Mouse (Mus musculus): Measurements from ENCODE around the gene Psmd12. TPM values are rescaled to one million over a fixed set of nuclear protein-coding genes. Genes with fewer than 3 reads are reported as not detected.

The Psmd12 gene
- total and polyA plus RNA-seq, 3 experiments, result 139 to 437 (median 149) TPM

DNA sequence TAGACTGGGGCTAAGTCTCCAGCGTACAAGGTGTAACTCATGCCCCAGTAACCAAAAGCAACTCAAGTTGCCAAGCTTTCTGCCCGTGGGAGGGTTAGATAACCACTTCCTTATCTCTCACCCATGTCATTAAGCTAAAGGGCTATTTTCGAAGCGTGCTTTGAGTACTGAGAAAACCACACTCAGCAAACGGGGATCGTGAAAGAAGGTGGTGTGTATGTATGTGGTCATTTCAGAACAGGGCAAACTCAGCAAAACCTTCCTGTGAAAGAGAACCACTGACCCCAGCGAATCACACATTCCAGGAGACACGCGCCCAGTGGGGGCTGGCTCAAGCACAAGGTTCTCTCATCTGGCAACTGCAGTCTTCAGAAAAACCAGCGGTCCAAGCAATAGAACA is 28.2 kb upstream of the Psmd12 start:
- H3K9me3 ChIP-seq (replicated peaks; ENCODE audit: insufficient read depth, low read length), result no peaks in the 10 kb centered on the region
- DNase-seq (ENCODE audit: low read depth, low spot score), result peak; percentile 91
- peak overlapping the region; percentile 57 for H3K9ac ChIP-seq (ENCODE audit: control insufficient read depth, low read depth, low read length, poor library complexity, severe bottlenecking)
- H3K4me1 ChIP-seq (ENCODE audit: control insufficient read depth in 1 of 2, insufficient read depth in 2 of 2, low read length in 2 of 2), result peaks cover 41 to 45% of the 10 kb centered on the region in 2 experiments
- H3K27me3 ChIP-seq (ENCODE audit: control insufficient read depth in 1 of 2, insufficient read depth in 2 of 2, low read length in 2 of 2), result no peaks in the 10 kb centered on the region
- peak overlapping the region; percentile 98 for H3K27ac ChIP-seq (ENCODE audit: control insufficient read depth, low read depth, low read length)
- H3K36me3 ChIP-seq (ENCODE audit: control insufficient read depth in 1 of 2, insufficient read depth in 2 of 2, low read length in 2 of 2), result peaks cover 0 to 41% of the 10 kb centered on the region in 2 experiments; a peak in 3 of 4 replicates
- peaks cover 56% of the 10 kb centered on the region for H3K79me2 ChIP-seq (ENCODE audit: control insufficient read depth, insufficient read depth, low read length, poor library complexity)
- peak overlapping the region; percentile 23 to 33 for H3K4me3 ChIP-seq (ENCODE audit: control insufficient read depth in 1 of 2, insufficient read depth in 1 of 2, low read depth in 2 of 2, low read length in 2 of 2)
- TF ChIP-seq CHD2 (IDR thresholded peaks at IDR 0.05; ENCODE audit: low read length) (no peak), MAX (IDR thresholded peaks at IDR 0.05; ENCODE audit: low read length) (peak; percentile 84), NELFE (IDR thresholded peaks at IDR 0.05; ENCODE audit: low read depth, low read length) (no peak), MEF2A (IDR thresholded peaks at IDR 0.05; ENCODE audit: extremely low read depth, insufficient replicate concordance, low read depth, low read length, poor library complexity, severe bottlenecking) (peak; percentile 90; the same call in 1 of the 2 replicates), ELF1 (IDR thresholded peaks at IDR 0.05; ENCODE audit: low read depth, low read length) (no peak), POLR2AphosphoS2 (IDR thresholded peaks at IDR 0.05; ENCODE audit: low read length) (no peak), SIN3A (IDR thresholded peaks at IDR 0.05; ENCODE audit: low read length) (peak; percentile 96), KAT2A (conservative IDR thresholded peaks at IDR 0.05; ENCODE audit: low read depth, low read length) (no peak), ZNF384 (IDR thresholded peaks at IDR 0.05; ENCODE audit: low read depth, low read length) (no peak), TBP (IDR thresholded peaks at IDR 0.05; ENCODE audit: low read depth, low read length) (peak; percentile 65; the same call in 1 of the 2 replicates), ZMIZ1 (IDR thresholded peaks at IDR 0.05; ENCODE audit: low read depth, low read length) (no peak), MAZ (IDR thresholded peaks at IDR 0.05; ENCODE audit: low read depth, low read length) (peak; percentile 67; the same call in 1 of the 2 replicates), POLR2AphosphoS5 (IDR thresholded peaks at IDR 0.05; ENCODE audit: borderline replicate concordance, low read depth, low read length) (no peak), TAL1 (IDR thresholded peaks at IDR 0.05; ENCODE audit: low read length) (peak; percentile 72), SMC3 (IDR thresholded peaks at IDR 0.05; ENCODE audit: low read depth, low read length) (no peak), HCFC1 (IDR thresholded peaks at IDR 0.05; ENCODE audit: low read depth, low read length) (peak; percentile 56; the same call in 1 of the 2 replicates), EP300 (IDR thresholded peaks at IDR 0.05; ENCODE audit: low read depth in 1 of 2, low read length in 2 of 2) (peak; percentile 91 to 95), RAD21 (IDR thresholded peaks at IDR 0.05; ENCODE audit: low read depth, low read length) (no peak), USF1 (IDR thresholded peaks at IDR 0.05; ENCODE audit: low read depth, low read length) (no peak), USF2 (IDR thresholded peaks at IDR 0.05; ENCODE audit: borderline replicate concordance in 1 of 2, insufficient read depth in 1 of 2, low read depth in 1 of 2, low read length in 2 of 2) (no peak), MXI1 (IDR thresholded peaks at IDR 0.05; ENCODE audit: low read depth, low read length) (peak; percentile 95), MYB (IDR thresholded peaks at IDR 0.05; ENCODE audit: low read depth, low read length) (peak; percentile 25), ZKSCAN1 (IDR thresholded peaks at IDR 0.05; ENCODE audit: low read depth, low read length) (no peak), GATA1 (IDR thresholded peaks at IDR 0.05; ENCODE audit: low read depth, low read length) (peak; percentile 99), CTCF (IDR thresholded peaks at IDR 0.05 in 2 of 3, conservative IDR thresholded peaks at IDR 0.05 in 1 of 3; ENCODE audit: control insufficient read depth in 1 of 3, insufficient read depth in 1 of 3, low read depth in 2 of 3, low read length in 3 of 3, poor library complexity in 1 of 3, severe bottlenecking in 1 of 3) (no peak), MAFK (IDR thresholded peaks at IDR 0.05; ENCODE audit: borderline replicate concordance, low read depth, low read length) (peak; percentile 84), RCOR1 (IDR thresholded peaks at IDR 0.05; ENCODE audit: low read depth, low read length) (peak; percentile 89), NRF1 (IDR thresholded peaks at IDR 0.05; ENCODE audit: insufficient read depth, low read depth, low read length, poor library complexity, severe bottlenecking) (no peak), TCF12 (IDR thresholded peaks at IDR 0.05; ENCODE audit: low read depth, low read length) (peak; percentile 86), GABPA (IDR thresholded peaks at IDR 0.05; ENCODE audit: low read depth, low read length) (no peak), CHD1 (IDR thresholded peaks at IDR 0.05; ENCODE audit: low read depth, low read length) (no peak), ETS1 (IDR thresholded peaks at IDR 0.05; ENCODE audit: low read depth, low read length) (peak; percentile 98), UBTF (IDR thresholded peaks at IDR 0.05; ENCODE audit: borderline replicate concordance, insufficient read depth, low read depth, low read length) (no peak), BHLHE40 (IDR thresholded peaks at IDR 0.05; ENCODE audit: borderline replicate concordance, low read depth, low read length) (peak; percentile 90), MYC (IDR thresholded peaks at IDR 0.05; ENCODE audit: low read depth, low read length) (peak; percentile 93), JUND (IDR thresholded peaks at IDR 0.05; ENCODE audit: low read depth, low read length) (no peak), POLR2A (IDR thresholded peaks at IDR 0.05; ENCODE audit: control insufficient read depth in 1 of 2, insufficient read depth in 1 of 2, low read depth in 1 of 2, low read length in 2 of 2, poor library complexity in 1 of 2) (peak in 1 of 2 experiments; percentile 41; a peak in 1 of 4 replicates), E2F4 (IDR thresholded peaks at IDR 0.05; ENCODE audit: borderline replicate concordance, low read depth, low read length) (no peak)
